Mouse (Mus musculus): ENCODE results near the gene Frem1. TPM values are rescaled to one million over a fixed set of nuclear protein-coding genes. Genes with fewer than 3 reads are reported as not detected.

Frem1 gene
- polyA plus RNA-seq, 1 experiment from 2014 or later: 16.0 TPM

GRCm38 (mm10) chr4:82853809-82854208 is 198.3 kb downstream of the Frem1 start:
- no peak for ATAC-seq (ENCODE audit: low read depth)
- DNase-seq (ENCODE audit: low spot score): no peak
- no peak overlapping the region for H3K27ac ChIP-seq (replicated peaks; ENCODE audit: low read depth, low read length)
- peaks cover 9% of the 10 kb centered on the region for H3K4me1 ChIP-seq (ENCODE audit: control insufficient read depth, insufficient read depth, low read length)
- H3K4me3 ChIP-seq (ENCODE audit: low read depth, low read length): no peak overlapping the region
- H3K9me3 ChIP-seq (ENCODE audit: control insufficient read depth, low read length): no peaks in the 10 kb centered on the region
- no peaks in the 10 kb centered on the region for H3K27me3 ChIP-seq (replicated peaks; ENCODE audit: control insufficient read depth, insufficient read depth, low read length)
- H3K4me2 ChIP-seq (ENCODE audit: low read depth, low read length): no peak overlapping the region
- no peak overlapping the region for H3K9ac ChIP-seq (ENCODE audit: low read depth, low read length)
- 88% methylated on average over 2 of the region's 2 CpGs for WGBS
- H3K36me3 ChIP-seq (ENCODE audit: control insufficient read depth, insufficient read depth, low read length): no peaks in the 10 kb centered on the region

GRCm38 (mm10) chr4:82848552-82849234 is 203.4 kb downstream of the Frem1 start:
- Histone ChIP-seq H3K4me2 (ENCODE audit: low read depth, low read length) (no peak overlapping the region), H3K36me3 (ENCODE audit: control insufficient read depth, insufficient read depth, low read length) (0 out of 2 replicates have a peak, but pooled peaks cover 3% of the 10 kb centered on the region), H3K9ac (ENCODE audit: low read depth, low read length) (no peak overlapping the region), H3K9me3 (ENCODE audit: control insufficient read depth, low read length) (no peaks in the 10 kb centered on the region), H3K4me3 (ENCODE audit: low read depth, low read length) (no peak overlapping the region), H3K27ac (replicated peaks; ENCODE audit: low read depth, low read length) (no peak overlapping the region), H3K27me3 (replicated peaks; ENCODE audit: control insufficient read depth, insufficient read depth, low read length) (no peaks in the 10 kb centered on the region), H3K4me1 (ENCODE audit: control insufficient read depth, insufficient read depth, low read length) (no peaks in the 10 kb centered on the region; the same call in 1 of the 2 replicates)
- 63% methylated on average over 5 of the region's 5 CpGs for WGBS
- ATAC-seq (ENCODE audit: low read depth): no peak
- no peak for DNase-seq (ENCODE audit: low spot score)

Other genes starting within 250 kb of the Frem1 start
- 13.4 and 15.1 TPM in 2 replicates for gene Zdhhc21, start 192.4 kb downstream of the Frem1 start, polyA plus RNA-seq (2014; fragmentation: Nextera tagmentation; extraction: Ambion mirVana)
- 0.65 and 1.00 TPM in 2 replicates for gene Cer1, start 167.2 kb downstream of the Frem1 start, polyA plus RNA-seq (2014; fragmentation: Nextera tagmentation; extraction: Ambion mirVana)